Mouse (Mus musculus) testis, postnatal 10 days (tissue): Measurements from ENCODE around the gene Ajuba.
"Not testable (repeated sequence)": the region's sequence is repeated elsewhere in the genome, so short reads cannot be mapped to it uniquely, and the experiment has no call there.

Experiments
- DNase-seq: peaks from one replicate; pipeline ENCODE4 v3.0.0; 2021; ENCODE audit warnings: low spot score

The Ajuba gene

GRCm38 (mm10) chr14:54577089-54577982, at the start of gene Ajuba:
TSS of gene Ajuba (minus strand) at chr14:54577558.
- peak; percentile 92 for DNase-seq

DNA sequence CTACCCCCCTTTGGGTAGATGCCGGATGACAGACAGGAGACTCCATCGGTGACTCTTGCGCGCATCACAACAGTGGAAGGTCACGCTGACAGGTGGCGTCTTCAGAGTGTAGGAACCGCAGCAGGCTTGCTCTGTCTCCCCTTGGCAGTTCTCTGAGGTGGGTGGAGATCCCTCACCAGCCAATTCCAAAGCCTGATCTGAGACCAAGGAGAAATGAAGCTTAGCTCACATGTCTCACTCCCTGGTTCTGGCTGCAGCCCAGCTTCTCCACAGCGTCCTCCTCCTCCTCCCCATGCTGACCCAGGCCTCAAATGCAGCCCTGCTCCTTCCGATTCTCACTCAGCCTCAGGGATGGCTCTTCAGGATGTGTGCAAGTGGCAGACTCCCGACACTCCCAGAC, 47.6 kb upstream of the Ajuba start:
- DNase-seq: no peak

GRCm38 (mm10) chr14:54623334-54623733, 46.0 kb upstream of the Ajuba start:
- no peak for DNase-seq

DNA sequence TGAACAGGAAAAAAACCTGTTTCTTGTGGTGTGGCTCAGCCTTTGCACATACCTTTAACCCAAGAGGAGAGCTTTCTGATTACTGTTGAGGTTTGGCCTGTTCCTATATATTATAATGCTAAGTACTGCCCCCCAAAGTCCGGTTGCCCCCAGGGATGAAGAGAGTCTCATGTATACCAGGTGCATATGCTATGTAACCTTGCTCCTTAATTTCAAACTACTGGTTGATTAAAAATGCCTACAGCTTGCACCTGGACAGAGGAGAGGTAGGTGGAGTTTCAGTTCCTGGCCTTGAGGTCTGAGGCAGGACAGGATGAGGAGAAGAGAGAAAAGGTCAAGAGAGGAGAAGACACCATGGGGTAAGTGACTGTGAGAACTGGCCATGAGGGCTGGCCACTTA, 43.8 kb upstream of the Ajuba start, which contains the start of gene Psmb11:
Psmb11 (plus strand) TSS at position 301 of the 400 bp plus-strand sequence.
- DNase-seq: no peak

DNA sequence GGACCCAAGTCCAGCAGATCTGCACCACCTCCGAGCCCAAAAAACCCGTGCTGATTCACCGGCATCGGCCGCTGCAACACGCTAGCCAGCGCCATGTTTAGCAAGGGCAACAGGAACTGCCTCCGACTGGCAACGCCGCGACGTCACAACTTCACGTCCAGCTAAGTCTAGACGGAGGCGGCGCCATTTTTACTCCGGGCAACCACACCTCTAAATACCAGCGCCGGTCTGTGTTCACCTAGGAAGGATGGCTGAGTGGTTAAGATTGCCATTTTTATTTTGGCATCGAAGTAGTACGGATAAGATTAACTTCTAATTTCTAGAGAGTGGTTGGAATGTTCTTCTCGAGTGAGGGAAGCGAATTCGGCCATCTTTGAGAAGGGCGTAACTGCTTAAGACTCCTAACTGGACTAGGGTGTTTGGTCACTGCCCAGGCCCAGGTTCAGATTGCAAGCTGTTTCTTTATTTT, 40.6 kb upstream of the Ajuba start, which contains the start of gene Psmb5:
Psmb5 (minus strand) TSS at position 126 of the 469 bp plus-strand sequence.
- DNase-seq: peak; percentile 90

- no peak for DNase-seq
Measured at GRCm38 (mm10) chr14:54617152-54617896, 40.0 kb upstream of the Ajuba start.

GRCm38 (mm10) chr14:54616226-54616825, 39.0 kb upstream of the Ajuba start:
- DNase-seq: no peak

DNA sequence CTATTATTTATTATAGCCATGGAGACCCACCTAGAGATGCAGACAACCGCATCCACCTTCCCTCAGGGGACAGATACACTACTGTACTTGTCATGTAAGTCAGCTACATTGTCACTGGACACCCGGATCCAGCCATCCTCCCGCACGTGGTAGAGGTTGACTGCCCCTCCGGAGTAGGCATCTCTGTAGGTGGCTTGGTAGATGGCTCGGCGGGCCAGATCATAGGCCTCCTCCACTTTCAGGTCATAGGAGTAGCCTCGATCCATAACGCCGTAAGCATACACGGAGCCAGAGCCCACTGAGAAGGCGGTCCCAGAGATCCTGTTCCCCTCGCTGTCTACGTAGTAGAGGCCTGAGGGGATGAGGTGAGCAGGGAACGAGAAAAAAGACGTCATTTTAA, 36.8 kb upstream of the Ajuba start:
- DNase-seq: not testable (repeated sequence)

DNA sequence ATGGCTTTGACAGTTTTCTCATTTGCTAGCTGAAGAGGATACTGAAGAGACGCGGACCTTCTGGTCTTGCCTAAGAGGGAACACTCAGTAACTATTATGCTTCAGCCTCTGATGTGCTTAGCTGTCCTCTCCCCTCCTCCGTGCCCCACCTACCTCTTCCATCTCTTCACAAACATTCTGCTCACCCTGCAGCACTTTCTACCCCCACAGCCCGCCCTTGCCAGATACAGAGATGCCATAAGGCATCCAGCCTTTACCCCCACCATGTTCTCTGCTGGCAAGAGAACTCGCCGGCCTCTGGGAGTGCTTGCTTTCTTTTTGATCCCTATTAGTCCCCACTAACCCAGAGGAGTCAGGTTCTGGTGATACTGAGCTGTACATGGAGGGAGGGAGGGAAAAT, 33.3 kb upstream of the Ajuba start:
- DNase-seq: no peak

DNA sequence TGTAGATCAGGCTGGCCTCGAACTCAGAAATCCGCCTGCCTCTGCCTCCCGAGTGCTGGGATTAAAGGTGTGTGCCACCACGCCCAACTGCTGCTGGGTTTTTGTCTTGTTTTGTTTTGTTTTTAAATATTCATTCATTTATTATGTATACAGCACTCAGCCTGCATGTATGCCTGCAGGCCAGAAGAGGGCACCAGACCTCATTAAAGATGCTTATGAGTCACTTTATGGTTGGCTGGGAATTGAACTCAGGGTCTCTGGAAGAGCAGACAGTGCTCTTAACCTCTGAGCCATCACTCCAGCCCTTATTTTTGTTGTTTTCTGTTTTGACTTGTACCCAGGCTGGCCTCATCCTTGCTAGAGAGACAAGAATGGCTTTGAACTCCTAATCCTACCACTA, 32.6 kb upstream of the Ajuba start:
- no peak for DNase-seq

DNA sequence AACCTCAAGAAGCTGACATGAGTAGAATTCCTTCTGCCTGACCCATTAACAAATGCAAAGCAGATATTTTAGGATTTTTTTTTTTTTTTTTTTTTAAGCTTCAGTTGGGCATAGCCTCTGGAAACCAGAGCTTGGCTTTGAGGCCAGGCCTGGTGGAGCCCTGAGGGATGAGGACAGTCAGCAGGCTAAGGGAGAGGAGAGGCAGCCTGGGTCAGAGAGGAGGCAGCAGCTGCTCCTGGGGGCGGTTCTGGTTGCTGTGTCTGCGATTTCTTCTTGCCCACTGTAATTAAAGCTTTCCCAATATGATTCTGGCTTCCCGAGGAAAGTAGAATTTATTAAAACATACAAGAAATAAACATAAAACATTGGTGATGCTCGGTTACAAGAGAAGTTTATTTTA, 31.9 kb upstream of the Ajuba start:
- no peak for DNase-seq

GRCm38 (mm10) chr14:54607226-54607625, 29.9 kb upstream of the Ajuba start:
- no peak for DNase-seq

DNA sequence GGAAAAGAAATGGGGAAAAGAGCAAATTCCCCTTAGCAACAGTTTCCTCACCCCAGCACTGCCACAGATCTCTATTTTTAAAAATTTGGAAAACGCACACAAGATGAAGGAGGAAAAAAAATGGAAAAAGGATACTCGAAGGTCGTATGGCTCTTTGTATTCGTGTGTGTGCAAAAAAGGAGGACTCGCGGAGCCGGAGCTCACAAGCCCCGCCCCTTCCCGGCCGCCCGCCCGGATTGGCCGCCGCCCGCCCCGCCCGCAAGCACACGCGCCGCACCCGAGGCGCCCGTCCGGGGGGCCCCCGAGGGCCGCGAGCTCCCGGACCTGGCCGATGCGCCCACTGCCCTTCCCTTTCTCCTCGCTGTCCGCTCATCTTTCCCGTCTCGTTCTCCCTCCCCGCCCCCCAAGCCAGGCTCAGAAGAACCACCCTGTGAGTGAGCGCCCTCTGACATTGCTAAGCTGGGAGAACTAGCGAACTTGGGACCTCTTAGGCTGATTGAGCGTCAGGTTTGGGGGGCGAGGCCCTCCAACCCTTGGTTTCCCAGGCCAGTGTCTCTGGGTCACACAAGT, 28.5 kb upstream of the Ajuba start, which contains the start of gene 4931414P19Rik:
4931414P19Rik (minus strand) TSS at position 242 of the 570 bp plus-strand sequence.
- DNase-seq: peak; percentile 96

GRCm38 (mm10) chr14:54603686-54604085, 26.3 kb upstream of the Ajuba start:
- DNase-seq: no peak

- DNase-seq: peak; percentile 95
Measured at GRCm38 (mm10) chr14:54603038-54603654, 25.8 kb upstream of the Ajuba start.

DNA sequence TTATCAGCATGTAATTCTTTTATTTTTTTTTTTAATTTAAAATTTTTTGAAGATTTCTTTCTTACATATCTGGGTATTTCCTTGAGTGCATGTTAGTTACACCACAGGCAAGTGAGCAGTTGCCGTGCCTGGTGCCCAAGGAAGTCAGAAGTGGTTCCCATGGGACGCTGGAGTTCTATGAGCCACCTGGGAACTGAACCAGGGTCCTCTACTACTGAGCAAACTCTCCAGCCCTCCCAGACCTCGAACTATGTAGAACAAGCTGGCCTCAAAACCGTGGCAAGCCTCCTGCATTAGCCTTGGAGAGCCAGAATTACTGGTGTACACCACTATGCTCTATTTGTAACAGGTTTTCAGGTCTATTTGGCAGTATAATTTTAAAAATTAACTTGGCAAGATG, 25.3 kb upstream of the Ajuba start:
- DNase-seq: no peak

GRCm38 (mm10) chr14:54601601-54602000, 24.2 kb upstream of the Ajuba start:
- DNase-seq: no peak

DNA sequence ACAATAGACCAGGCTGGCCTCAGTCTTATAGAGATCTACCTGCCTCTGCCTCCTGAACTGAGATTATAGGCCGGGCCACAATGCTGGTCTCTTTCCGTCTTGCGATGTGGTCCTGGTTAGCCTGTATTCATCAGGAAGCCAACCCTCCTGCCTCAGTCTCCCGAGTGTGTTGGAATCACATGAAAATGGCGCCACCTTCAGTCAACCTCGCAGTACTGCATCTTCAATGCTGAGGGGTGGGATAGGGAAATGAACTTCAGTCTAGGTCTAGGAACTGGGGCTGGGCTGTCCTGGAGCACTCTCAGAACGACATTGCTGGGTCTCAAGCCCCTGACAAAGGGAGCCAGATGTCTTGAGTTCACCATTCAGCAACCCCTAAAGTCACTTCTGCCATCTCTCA, 19.7 kb upstream of the Ajuba start:
- no peak for DNase-seq

DNA sequence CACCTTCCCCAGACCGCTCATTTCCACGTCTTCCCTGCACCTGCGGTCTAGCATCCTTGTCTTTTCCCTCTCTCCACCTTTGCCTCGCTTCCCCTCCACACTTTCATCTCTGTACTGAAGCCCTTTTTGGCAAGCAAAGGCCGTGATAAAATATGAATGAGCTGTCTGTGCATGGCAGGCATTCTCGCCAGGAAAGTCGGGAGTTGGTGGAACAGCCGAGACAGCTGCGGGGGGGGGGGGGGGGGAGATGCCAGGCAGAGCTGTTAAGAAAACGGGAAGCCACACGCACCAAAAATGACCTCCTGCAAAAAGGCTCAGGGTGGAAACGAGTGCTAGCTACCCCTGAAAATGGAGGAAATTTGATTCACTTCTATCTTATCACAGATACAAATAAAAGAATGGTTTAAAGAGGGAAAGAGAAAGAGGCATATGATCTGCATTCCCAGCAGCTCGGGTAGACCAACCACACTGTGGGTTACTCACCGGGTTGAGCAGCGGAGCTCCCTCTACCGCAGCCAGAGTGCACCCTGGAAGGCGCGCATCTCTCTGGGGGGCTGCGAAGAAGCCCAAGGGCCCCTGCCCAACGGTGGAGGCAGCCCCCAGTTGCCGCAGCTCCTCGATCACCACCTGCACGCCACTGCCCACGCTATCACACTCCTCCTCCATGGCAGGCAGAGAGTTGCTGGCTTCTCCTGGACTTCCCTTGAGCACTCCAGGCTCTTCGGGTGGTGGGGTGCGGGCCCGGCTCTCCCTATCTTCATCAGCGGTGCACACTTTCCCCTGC, 17.5 kb upstream of the Ajuba start:
- DNase-seq: no peak

GRCm38 (mm10) chr14:54594055-54594454, 16.7 kb upstream of the Ajuba start:
- DNase-seq: no peak
